Mouse (Mus musculus): Measurements from ENCODE around the gene Polr1d. TPM values are rescaled to one million over a fixed set of nuclear protein-coding genes. Genes with fewer than 3 reads are reported as not detected.

Polr1d gene
- polyA plus RNA-seq, 1 experiment from 2014 or later = 132 TPM

DNA sequence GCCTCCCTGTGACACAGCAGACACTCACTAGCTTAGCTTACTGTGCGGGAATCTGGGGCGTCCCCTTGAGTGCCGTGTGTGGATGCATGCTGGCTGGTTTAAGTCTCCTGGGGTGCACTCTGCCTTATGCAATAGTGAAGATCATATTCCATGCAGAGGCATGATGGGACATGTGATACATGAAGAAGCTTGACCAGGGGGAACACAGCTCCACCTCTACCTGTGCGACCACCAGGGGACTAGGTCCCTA lies 24.6 kb upstream of the Polr1d start:
- no peaks in the 10 kb centered on the region for H3K9me3 ChIP-seq (ENCODE audit: control insufficient read depth, low read length)
- no peaks in the 10 kb centered on the region; the same call in 1 of the 2 replicates for H3K4me1 ChIP-seq (ENCODE audit: control insufficient read depth, insufficient read depth, low read length)
- no peak overlapping the region for H3K4me2 ChIP-seq (ENCODE audit: low read depth, severe bottlenecking)
- H3K27ac ChIP-seq (replicated peaks; ENCODE audit: low read depth, low read length) = no peak overlapping the region
- H3K27me3 ChIP-seq (ENCODE audit: control insufficient read depth, insufficient read depth, low read length) = no peaks in the 10 kb centered on the region
- 89% methylated on average over 4 of the region's 4 CpGs for WGBS
- no peak overlapping the region for H3K4me3 ChIP-seq (ENCODE audit: low read depth, low read length)
- no peak overlapping the region for H3K9ac ChIP-seq (ENCODE audit: low read length)
- ATAC-seq (ENCODE audit: insufficient number of reproducible peaks, low FRiP score, low TSS enrichment, low read depth) = no peak
- no peak for DNase-seq (ENCODE audit: low spot score)
- H3K36me3 ChIP-seq (ENCODE audit: control insufficient read depth, insufficient read depth, low read length) = no peaks in the 10 kb centered on the region

DNA sequence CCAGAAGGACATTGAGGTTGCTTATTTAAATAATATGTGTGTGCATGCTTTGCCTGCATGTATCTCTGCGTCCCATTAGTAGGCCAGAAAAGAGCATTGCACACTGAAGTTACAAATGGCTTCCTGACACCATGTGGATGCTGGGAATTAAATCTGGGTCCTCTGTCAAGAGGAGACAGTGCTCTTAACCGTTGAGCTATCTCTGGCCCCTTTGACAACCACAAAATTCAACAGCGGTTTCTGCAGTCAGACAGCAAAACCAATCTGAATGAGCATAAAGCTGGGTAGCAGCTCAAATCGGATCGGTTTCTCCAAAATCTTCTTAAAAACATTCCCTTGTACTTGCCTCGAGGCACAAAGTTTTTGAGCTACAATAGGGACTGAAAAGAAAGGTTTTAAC lies 23.8 kb upstream of the Polr1d start:
- Histone ChIP-seq H3K4me3 (ENCODE audit: low read depth, low read length) (no peak overlapping the region), H3K36me3 (ENCODE audit: control insufficient read depth, insufficient read depth, low read length) (no peaks in the 10 kb centered on the region), H3K4me1 (ENCODE audit: control insufficient read depth, insufficient read depth, low read length) (no peaks in the 10 kb centered on the region; the same call in 1 of the 2 replicates), H3K27ac (replicated peaks; ENCODE audit: low read depth, low read length) (no peak overlapping the region), H3K9ac (ENCODE audit: low read length) (no peak overlapping the region), H3K9me3 (ENCODE audit: control insufficient read depth, low read length) (no peaks in the 10 kb centered on the region), H3K4me2 (ENCODE audit: low read depth, severe bottlenecking) (no peak overlapping the region), H3K27me3 (ENCODE audit: control insufficient read depth, insufficient read depth, low read length) (no peaks in the 10 kb centered on the region)
- ATAC-seq (ENCODE audit: insufficient number of reproducible peaks, low FRiP score, low TSS enrichment, low read depth) (no peak), DNase-seq (ENCODE audit: low spot score) (no peak)
- WGBS = 90% methylated on average over 6 of the region's 6 CpGs

DNA sequence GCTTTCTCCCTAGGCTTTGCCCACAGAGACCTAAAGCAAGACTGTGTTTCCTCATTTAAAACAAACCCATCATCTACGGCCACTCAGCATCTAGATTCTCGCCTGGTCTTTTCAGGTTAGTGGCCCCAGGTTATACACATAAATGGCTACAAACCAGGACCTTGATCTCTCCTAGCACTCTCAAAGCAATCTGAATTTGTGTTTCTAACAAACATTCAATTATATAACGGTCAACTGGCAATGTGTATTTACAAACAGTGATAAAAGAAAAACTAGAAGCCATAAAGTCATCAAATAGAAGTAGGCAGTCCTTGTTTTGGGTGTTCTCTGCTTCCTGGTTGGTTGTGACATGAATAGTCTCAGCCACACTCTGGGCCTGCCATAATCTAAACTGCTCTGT lies 23.4 kb upstream of the Polr1d start:
- H3K4me3 ChIP-seq (ENCODE audit: low read depth, low read length) = no peak overlapping the region
- H3K4me1 ChIP-seq (ENCODE audit: control insufficient read depth, insufficient read depth, low read length) = no peaks in the 10 kb centered on the region; the same call in 1 of the 2 replicates
- 72% methylated on average over 3 of the region's 3 CpGs for WGBS
- no peaks in the 10 kb centered on the region for H3K27me3 ChIP-seq (ENCODE audit: control insufficient read depth, insufficient read depth, low read length)
- ATAC-seq (ENCODE audit: insufficient number of reproducible peaks, low FRiP score, low TSS enrichment, low read depth) = no peak
- H3K27ac ChIP-seq (replicated peaks; ENCODE audit: low read depth, low read length) = no peak overlapping the region
- no peak overlapping the region for H3K9ac ChIP-seq (ENCODE audit: low read length)
- DNase-seq (ENCODE audit: low spot score) = no peak
- H3K36me3 ChIP-seq (ENCODE audit: control insufficient read depth, insufficient read depth, low read length) = no peaks in the 10 kb centered on the region
- no peaks in the 10 kb centered on the region for H3K9me3 ChIP-seq (ENCODE audit: control insufficient read depth, low read length)
- no peak overlapping the region for H3K4me2 ChIP-seq (ENCODE audit: low read depth, severe bottlenecking)

DNA sequence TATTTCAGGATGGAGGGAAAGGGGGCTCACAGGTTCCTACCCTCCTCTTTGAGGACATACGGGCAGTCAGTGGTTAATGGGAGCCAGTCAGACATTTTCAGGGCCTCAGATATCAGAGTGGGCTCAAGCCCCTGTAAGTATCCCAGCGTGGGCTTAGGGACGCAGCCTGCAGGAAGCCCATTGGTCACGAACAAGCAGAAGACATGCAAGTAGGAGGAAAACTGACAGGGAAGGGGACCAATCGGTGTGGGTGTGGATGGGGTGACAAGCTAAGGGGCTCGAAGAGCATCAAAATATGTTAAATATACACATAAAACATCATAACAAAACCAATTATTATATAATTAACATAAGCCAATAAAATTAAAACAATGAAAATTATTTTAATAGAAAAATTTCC lies 22.5 kb upstream of the Polr1d start:
- Histone ChIP-seq H3K4me1 (ENCODE audit: control insufficient read depth, insufficient read depth, low read length) (no peaks in the 10 kb centered on the region; the same call in 1 of the 2 replicates), H3K27me3 (ENCODE audit: control insufficient read depth, insufficient read depth, low read length) (no peaks in the 10 kb centered on the region), H3K36me3 (ENCODE audit: control insufficient read depth, insufficient read depth, low read length) (no peaks in the 10 kb centered on the region), H3K27ac (replicated peaks; ENCODE audit: low read depth, low read length) (no peak overlapping the region), H3K9me3 (ENCODE audit: control insufficient read depth, low read length) (no peaks in the 10 kb centered on the region), H3K4me3 (ENCODE audit: low read depth, low read length) (no peak overlapping the region), H3K9ac (ENCODE audit: low read length) (no peak overlapping the region), H3K4me2 (ENCODE audit: low read depth, severe bottlenecking) (no peak overlapping the region)
- no peak for ATAC-seq (ENCODE audit: insufficient number of reproducible peaks, low FRiP score, low TSS enrichment, low read depth)
- DNase-seq (ENCODE audit: low spot score) = no peak
- 88% methylated on average over 6 of the region's 6 CpGs for WGBS

DNA sequence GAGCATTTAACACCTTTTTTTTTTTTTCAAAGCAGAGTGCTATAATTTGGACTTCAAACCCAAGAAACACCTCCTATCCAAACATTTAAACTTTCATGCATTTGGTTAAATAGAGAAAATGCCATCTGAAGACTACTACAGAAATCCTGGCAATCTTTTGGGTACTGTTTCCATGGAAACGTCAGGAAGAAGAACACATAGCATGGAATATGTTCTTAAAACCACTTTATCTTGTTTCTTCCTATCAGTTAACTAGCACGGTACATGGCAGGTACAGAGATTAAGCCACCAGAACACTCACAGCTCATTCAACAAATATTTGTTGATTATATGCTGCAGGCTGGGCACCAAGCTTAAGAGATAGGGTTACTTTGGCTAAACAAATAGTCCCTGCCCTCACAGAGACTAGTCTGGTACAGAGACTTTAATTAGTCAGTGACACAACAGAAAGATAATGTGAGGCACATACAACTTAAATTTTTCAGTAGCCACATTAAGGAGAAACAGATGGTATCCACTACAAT lies 22.0 kb upstream of the Polr1d start:
- Histone ChIP-seq H3K27me3 (ENCODE audit: control insufficient read depth, insufficient read depth, low read length) (no peaks in the 10 kb centered on the region), H3K27ac (replicated peaks; ENCODE audit: low read depth, low read length) (no peak overlapping the region), H3K9me3 (ENCODE audit: control insufficient read depth, low read length) (no peaks in the 10 kb centered on the region), H3K4me3 (ENCODE audit: low read depth, low read length) (no peak overlapping the region), H3K4me2 (ENCODE audit: low read depth, severe bottlenecking) (no peak overlapping the region), H3K36me3 (ENCODE audit: control insufficient read depth, insufficient read depth, low read length) (no peaks in the 10 kb centered on the region), H3K4me1 (ENCODE audit: control insufficient read depth, insufficient read depth, low read length) (no peaks in the 10 kb centered on the region; the same call in 1 of the 2 replicates), H3K9ac (ENCODE audit: low read length) (no peak overlapping the region)
- DNase-seq (ENCODE audit: low spot score) = no peak
- ATAC-seq (ENCODE audit: insufficient number of reproducible peaks, low FRiP score, low TSS enrichment, low read depth) = no peak
- 84% methylated on average over 2 of the region's 2 CpGs for WGBS

DNA sequence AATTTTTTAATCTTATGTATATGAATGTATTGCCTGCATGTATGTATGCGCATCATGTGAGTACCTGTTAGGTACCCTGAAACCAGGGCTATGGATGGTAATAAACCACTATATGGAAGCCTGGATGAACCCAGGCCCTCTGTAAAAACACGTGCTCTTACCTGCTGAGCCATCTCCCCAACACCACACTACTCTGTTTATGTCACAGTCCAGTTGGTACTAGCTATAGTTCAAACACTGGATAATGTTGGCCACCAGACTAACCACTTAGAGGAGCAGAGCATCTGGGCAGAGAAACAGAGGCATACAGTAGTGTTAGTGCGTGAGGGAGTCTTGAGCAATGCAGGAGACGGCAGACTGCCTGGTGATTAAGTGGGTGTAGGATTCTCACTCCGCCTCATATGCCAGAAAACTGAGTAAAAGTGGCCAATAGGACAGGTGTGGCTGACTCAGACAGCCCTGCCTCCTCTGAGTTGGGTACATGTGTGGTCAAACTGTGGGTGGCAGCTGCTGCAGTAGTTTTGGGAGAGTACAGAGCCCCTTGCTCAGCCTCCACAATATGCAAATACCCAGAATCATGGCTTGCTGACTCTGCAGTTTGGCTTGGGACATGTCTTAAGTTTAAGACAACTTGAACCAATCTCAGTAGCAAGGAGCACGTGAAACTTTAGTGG lies 21.1 kb upstream of the Polr1d start:
- DNase-seq (ENCODE audit: low spot score) (no peak), ATAC-seq (ENCODE audit: insufficient number of reproducible peaks, low FRiP score, low TSS enrichment, low read depth) (no peak)
- no peak overlapping the region for H3K27ac ChIP-seq (replicated peaks; ENCODE audit: low read depth, low read length)
- H3K4me2 ChIP-seq (ENCODE audit: low read depth, severe bottlenecking) = no peak overlapping the region
- H3K9ac ChIP-seq (ENCODE audit: low read length) = no peak overlapping the region
- H3K4me3 ChIP-seq (ENCODE audit: low read depth, low read length) = no peak overlapping the region
- no peaks in the 10 kb centered on the region for H3K9me3 ChIP-seq (ENCODE audit: control insufficient read depth, low read length)
- 84% methylated on average over 6 of the region's 6 CpGs for WGBS
- H3K36me3 ChIP-seq (ENCODE audit: control insufficient read depth, insufficient read depth, low read length) = no peaks in the 10 kb centered on the region
- no peaks in the 10 kb centered on the region; the same call in 1 of the 2 replicates for H3K4me1 ChIP-seq (ENCODE audit: control insufficient read depth, insufficient read depth, low read length)
- no peaks in the 10 kb centered on the region for H3K27me3 ChIP-seq (ENCODE audit: control insufficient read depth, insufficient read depth, low read length)

DNA sequence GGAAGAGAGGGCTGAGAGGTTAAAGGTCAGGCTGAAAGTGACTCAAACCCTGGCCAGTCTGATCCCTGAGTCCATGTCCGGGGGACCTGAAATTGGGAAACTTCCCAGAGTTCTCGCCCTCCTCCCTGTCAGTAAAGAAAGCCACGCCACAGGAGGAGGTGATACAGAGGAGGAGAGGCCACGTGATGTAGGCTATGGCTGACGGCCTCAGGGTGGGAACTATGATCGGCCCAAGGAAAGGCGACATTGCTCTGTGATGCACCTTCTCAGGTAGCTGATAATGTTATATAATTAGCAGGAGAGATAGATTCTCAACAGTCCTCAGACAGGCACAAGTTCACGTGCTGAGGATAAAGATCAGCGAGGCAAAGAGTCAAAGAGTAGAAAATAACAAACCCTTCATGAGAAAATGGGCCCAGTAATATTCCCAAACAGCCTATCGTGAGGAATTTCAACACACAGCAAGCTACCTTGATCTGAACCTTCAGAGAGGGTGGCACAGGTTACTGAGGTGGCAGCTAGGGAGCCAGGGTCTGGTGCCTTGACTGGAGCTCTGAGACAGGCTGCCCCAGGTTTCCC lies 20.0 kb upstream of the Polr1d start:
- Histone ChIP-seq H3K36me3 (ENCODE audit: control insufficient read depth, insufficient read depth, low read length) (no peaks in the 10 kb centered on the region), H3K27me3 (ENCODE audit: control insufficient read depth, insufficient read depth, low read length) (no peaks in the 10 kb centered on the region), H3K4me2 (ENCODE audit: low read depth, severe bottlenecking) (no peak overlapping the region), H3K9me3 (ENCODE audit: control insufficient read depth, low read length) (no peaks in the 10 kb centered on the region), H3K4me1 (ENCODE audit: control insufficient read depth, insufficient read depth, low read length) (no peaks in the 10 kb centered on the region; the same call in 1 of the 2 replicates), H3K4me3 (ENCODE audit: low read depth, low read length) (no peak overlapping the region), H3K9ac (ENCODE audit: low read length) (no peak overlapping the region), H3K27ac (replicated peaks; ENCODE audit: low read depth, low read length) (no peak overlapping the region)
- WGBS = 80% methylated on average over 10 of the region's 10 CpGs
- no peak for ATAC-seq (ENCODE audit: insufficient number of reproducible peaks, low FRiP score, low TSS enrichment, low read depth)
- no peak for DNase-seq (ENCODE audit: low spot score)

DNA sequence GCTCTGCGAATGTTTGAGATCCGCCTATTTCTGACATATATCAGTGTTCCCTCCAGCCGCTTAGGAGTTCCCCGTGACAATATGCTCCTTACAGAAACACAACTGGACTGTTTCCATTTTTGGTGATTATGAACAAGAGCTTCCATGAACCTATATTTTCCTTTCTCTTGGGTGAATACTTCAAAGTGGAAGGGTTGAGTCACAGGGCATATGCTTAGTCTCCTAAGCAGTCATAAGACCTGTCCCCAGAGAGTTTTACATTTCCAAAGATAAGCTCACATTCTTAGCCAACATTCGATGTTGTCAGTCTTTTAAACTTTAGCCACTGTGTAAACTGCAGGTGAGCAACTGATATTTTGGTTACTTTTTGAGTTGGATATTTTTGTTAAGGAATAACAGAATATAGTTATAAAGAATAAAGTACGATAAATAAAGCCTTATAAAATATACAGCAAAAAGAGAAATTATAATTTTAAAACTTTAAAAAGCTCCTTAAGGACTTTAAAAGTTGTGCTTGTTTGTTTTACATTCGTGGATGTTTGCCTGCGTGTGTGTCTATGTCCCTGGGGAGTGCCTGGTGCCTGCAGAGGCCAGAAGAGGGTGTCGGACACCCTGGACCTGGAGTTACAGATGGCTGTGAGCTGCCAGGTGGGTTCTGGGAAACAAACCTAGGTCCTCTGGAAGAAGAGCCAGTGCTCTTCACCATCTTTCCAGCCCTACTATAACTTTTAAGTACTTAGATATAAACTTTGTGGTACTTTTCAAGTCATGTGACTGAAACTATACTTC lies 19.0 kb upstream of the Polr1d start:
- no peak overlapping the region for H3K27ac ChIP-seq (replicated peaks; ENCODE audit: low read depth, low read length)
- 92% methylated on average over 9 of the region's 9 CpGs for WGBS
- H3K4me1 ChIP-seq (ENCODE audit: control insufficient read depth, insufficient read depth, low read length) = no peaks in the 10 kb centered on the region
- ATAC-seq (ENCODE audit: insufficient number of reproducible peaks, low FRiP score, low TSS enrichment, low read depth) (no peak), DNase-seq (ENCODE audit: low spot score) (no peak)
- no peak overlapping the region for H3K4me2 ChIP-seq (ENCODE audit: low read depth, severe bottlenecking)
- H3K36me3 ChIP-seq (ENCODE audit: control insufficient read depth, insufficient read depth, low read length) = no peaks in the 10 kb centered on the region
- no peaks in the 10 kb centered on the region for H3K9me3 ChIP-seq (ENCODE audit: control insufficient read depth, low read length)
- H3K4me3 ChIP-seq (ENCODE audit: low read depth, low read length) = no peak overlapping the region
- H3K27me3 ChIP-seq (ENCODE audit: control insufficient read depth, insufficient read depth, low read length) = no peaks in the 10 kb centered on the region
- H3K9ac ChIP-seq (ENCODE audit: low read length) = no peak overlapping the region
